14 mouse cellular contexts compared by ENCODE assay signal in the genomic region with DNA sequence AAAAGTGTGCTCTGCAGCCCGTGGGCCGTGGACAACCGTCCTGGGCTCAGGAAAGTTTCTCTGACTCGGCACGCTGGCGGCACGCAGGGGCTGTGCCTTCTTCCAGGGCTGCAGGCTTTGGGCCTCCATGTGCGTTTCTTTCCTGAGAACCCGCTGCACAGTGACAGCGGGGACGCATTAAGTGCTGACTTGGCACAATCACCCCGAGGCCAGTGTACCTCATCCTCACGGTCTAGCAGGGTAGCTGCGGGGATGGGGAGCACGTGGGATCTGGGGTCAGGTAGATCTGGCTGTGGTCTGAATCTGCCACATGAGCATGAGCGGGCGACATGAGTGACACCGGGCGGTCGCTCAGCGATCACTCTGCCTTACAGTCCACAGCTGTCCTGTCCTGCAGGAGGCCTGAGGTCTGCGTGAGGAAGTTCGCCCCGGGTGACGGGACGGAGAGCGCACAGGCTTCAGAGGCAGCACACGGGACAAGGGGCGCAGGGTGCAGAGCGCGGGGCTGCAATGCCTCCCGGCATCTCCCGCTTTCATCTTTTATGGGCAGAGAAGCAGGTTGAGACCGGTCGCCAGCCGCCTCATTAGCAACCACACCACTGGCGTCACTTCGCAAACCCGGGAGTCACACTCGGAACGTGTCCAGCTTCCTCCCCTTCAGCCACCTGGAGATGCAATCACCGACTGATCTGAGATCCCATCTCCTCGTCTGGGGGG. TPM values are rescaled to one million over a fixed set of nuclear protein-coding genes. Genes with fewer than 3 reads are reported as not detected.
DNase-seq lines count a peak whose midpoint lies in the region; ATAC-seq and TF ChIP-seq lines count a peak whose summit lies in the region.
"Had no signal": no experiment of that assay in that cellular context is flagged by ENCODE, and none has a peak within 500 bp of the region (broad histone marks: within the 10 kb centered on the region; RNA-seq: fewer than 3 reads in every experiment).

No protein-coding gene starts in this region.

- peaks cover 38% of the 10 kb centered on the region for H3K27me3 ChIP-seq in heart, embryonic 12.5 days (replicated peaks)
- H3K27me3 ChIP-seq in heart, adult 2 months (ENCODE audit: control insufficient read depth, insufficient read depth, low read length), result no peaks in the 10 kb centered on the region
- H3K27me3 ChIP-seq in kidney, postnatal 0 days (ENCODE audit: insufficient read depth, low read length), result no peaks in the 10 kb centered on the region
- H3K27me3 ChIP-seq in embryonic facial prominence, embryonic 10.5 days (replicated peaks; ENCODE audit: low read depth, poor library complexity, severe bottlenecking), result peaks cover 12% of the 10 kb centered on the region

- H3K9me3 ChIP-seq in heart, embryonic 12.5 days (replicated peaks), result peaks cover 10% of the 10 kb centered on the region; the same call in 1 of the 2 replicates
- H3K9me3 ChIP-seq in kidney, postnatal 0 days (replicated peaks; ENCODE audit: low read length), result no peaks in the 10 kb centered on the region
- H3K9me3 ChIP-seq in embryonic facial prominence, embryonic 10.5 days, result no peaks in the 10 kb centered on the region
- H3K9me3 ChIP-seq: liver, embryonic 13.5 days had no signal

- 35% methylated on average over 43 of the region's 43 CpGs for WGBS in heart, embryonic 12.5 days
- 44% methylated on average over 43 of the region's 43 CpGs for WGBS in heart, adult 2 months
- 24% methylated on average over 43 of the region's 43 CpGs for WGBS in kidney, postnatal 0 days
- WGBS in embryonic facial prominence, embryonic 10.5 days, result 56% methylated on average over 43 of the region's 43 CpGs

- no peak for TF ChIP-seq POLR2A in heart, adult 2 months (IDR thresholded peaks at IDR 0.05; ENCODE audit: insufficient read depth, low read depth, low read length)

- no peak for DNase-seq in heart, adult 2 months
- DNase-seq in kidney, postnatal 0 days (ENCODE audit: low spot score), result no peak
- DNase-seq in kidney, postnatal 10 days, result no peak
- DNase-seq in embryonic facial prominence, embryonic 10.5 days (ENCODE audit: low spot score), result no peak
- no peak for DNase-seq in spleen, adult 12 weeks (ENCODE audit: low spot score)
- DNase-seq in adrenal gland, adult 8-10 months, result no peak
- DNase-seq: adrenal gland, postnatal 25 days; kidney, postnatal 25 days; liver, embryonic 13.5 days; lung, postnatal 36 days; thymus, postnatal 36 days had no signal

- H3K79me2 ChIP-seq in heart, adult 2 months (replicated peaks; ENCODE audit: control insufficient read depth, insufficient read depth, low read length), result no peaks in the 10 kb centered on the region

- no peak overlapping the region for H3K27ac ChIP-seq in heart, embryonic 12.5 days (ENCODE audit: poor library complexity, severe bottlenecking)
- no peak overlapping the region for H3K27ac ChIP-seq in heart, adult 2 months
- no peak overlapping the region for H3K27ac ChIP-seq in kidney, postnatal 0 days
- H3K27ac ChIP-seq in embryonic facial prominence, embryonic 10.5 days (replicated peaks), result no peak overlapping the region; the same call in 1 of the 2 replicates
- H3K27ac ChIP-seq: liver, embryonic 13.5 days had no signal

- H3K9ac ChIP-seq in heart, embryonic 12.5 days, result no peak overlapping the region
- no peak overlapping the region for H3K9ac ChIP-seq in heart, adult 2 months (ENCODE audit: low read depth, low read length)
- no peak overlapping the region; the same call in 1 of the 2 replicates for H3K9ac ChIP-seq in kidney, postnatal 0 days (ENCODE audit: low read depth, low read length)
- H3K9ac ChIP-seq: liver, embryonic 13.5 days had no signal

- ATAC-seq in heart, embryonic 12.5 days (ENCODE audit: insufficient number of reproducible peaks, low FRiP score), result no peak; the same call in 1 of the 2 replicates
- 0 out of 2 replicates have a peak, but pooled peaks have one; percentile 35 for ATAC-seq in kidney, postnatal 0 days (replicated peaks; ENCODE audit: low FRiP score, low read depth)
- 0 out of 2 replicates have a peak, but pooled peaks have one; percentile 17 for ATAC-seq in megakaryocyte progenitor cell, adult 5-6 weeks (replicated peaks; ENCODE audit: poor library complexity)

- intact Hi-C loops in heart, adult 2 months (cut with DNase I), result no loop called here

- H3K4me1 ChIP-seq in heart, embryonic 12.5 days (replicated peaks), result no peaks in the 10 kb centered on the region
- peaks cover 1% of the 10 kb centered on the region; the same call in 1 of the 2 replicates for H3K4me1 ChIP-seq in heart, adult 2 months (ENCODE audit: control insufficient read depth, insufficient read depth, low read length)
- no peaks in the 10 kb centered on the region for H3K4me1 ChIP-seq in kidney, postnatal 0 days (replicated peaks; ENCODE audit: insufficient read depth, low read length)
- H3K4me1 ChIP-seq in embryonic facial prominence, embryonic 10.5 days, result no peaks in the 10 kb centered on the region
- H3K4me1 ChIP-seq: liver, embryonic 13.5 days had no signal

- TF ChIP-seq EP300 in heart, adult 2 months (IDR thresholded peaks at IDR 0.05; ENCODE audit: insufficient read depth, low read depth, low read length), result no peak

- peak overlapping the region; percentile 32 for H3K4me2 ChIP-seq in heart, embryonic 12.5 days
- peak overlapping the region; percentile 45 for H3K4me2 ChIP-seq in kidney, postnatal 0 days (ENCODE audit: low read length)
- H3K4me2 ChIP-seq: liver, embryonic 13.5 days had no signal

- 0 out of 2 replicates have a peak overlapping the region, but pooled peaks have one; percentile 5 for H3K4me3 ChIP-seq in heart, embryonic 12.5 days
- no peak overlapping the region for H3K4me3 ChIP-seq in heart, adult 2 months
- no peak overlapping the region for H3K4me3 ChIP-seq in kidney, postnatal 0 days (replicated peaks; ENCODE audit: low read depth, low read length)
- H3K4me3 ChIP-seq in embryonic facial prominence, embryonic 10.5 days, result 0 out of 2 replicates have a peak overlapping the region, but pooled peaks have one; percentile 6
- H3K4me3 ChIP-seq: liver, embryonic 13.5 days had no signal

- no peak for TF ChIP-seq CTCF in heart, adult 2 months (IDR thresholded peaks at IDR 0.05)
- no peak for TF ChIP-seq CTCF in kidney, postnatal 0 days (IDR thresholded peaks at IDR 0.05; ENCODE audit: low read depth)

- no peaks in the 10 kb centered on the region for H3K36me3 ChIP-seq in heart, embryonic 12.5 days
- H3K36me3 ChIP-seq in heart, adult 2 months (ENCODE audit: control insufficient read depth, insufficient read depth, low read length), result no peaks in the 10 kb centered on the region
- no peaks in the 10 kb centered on the region for H3K36me3 ChIP-seq in kidney, postnatal 0 days (ENCODE audit: insufficient read depth, low read length)
- H3K36me3 ChIP-seq in embryonic facial prominence, embryonic 10.5 days (replicated peaks), result no peaks in the 10 kb centered on the region
- H3K36me3 ChIP-seq: liver, embryonic 13.5 days had no signal

RNA-seq across cellular contexts. Expression of a gene that starts 22.3 kb away (rescaled TPM):
- polyA plus RNA-seq in heart, embryonic 12.5 days (2016; fragmentation: Nextera tagmentation; extraction: Ambion mirVana), result not detected in 2 replicates
- not detected for total RNA-seq in heart, adult 2 months (2021)
- polyA plus RNA-seq in heart, adult 2 months (2012; rRNA removed), result not detected in 2 replicates
- polyA plus RNA-seq in kidney, postnatal 0 days (2015; fragmentation: Nextera tagmentation; extraction: Ambion mirVana), result 0.41 and 0.43 TPM in 2 replicates
- polyA plus RNA-seq in embryonic facial prominence, embryonic 10.5 days (2016; fragmentation: Nextera tagmentation; extraction: Ambion mirVana), result 0.97 and 1.2 TPM in 2 replicates
- 0.12 and 0.96 TPM in 2 replicates for total RNA-seq in megakaryocyte progenitor cell, adult 5-6 weeks (2015)
- total RNA-seq in megakaryocyte progenitor cell, adult 5-6 weeks (2017), result not detected in 2 replicates
- total RNA-seq in adrenal gland, adult 8-10 months (2022), result 1 to 10 TPM in 1 of 4 experiments, under 1 TPM in 3; 0.15 to 1.4 (median 0.81) TPM

RNA-seq across cellular contexts. Expression of a gene that starts 26.4 kb away (rescaled TPM):
- polyA plus RNA-seq in heart, embryonic 12.5 days (2016; fragmentation: Nextera tagmentation; extraction: Ambion mirVana), result not detected in 2 replicates
- not detected for total RNA-seq in heart, adult 2 months (2021)
- not detected in 2 replicates for polyA plus RNA-seq in heart, adult 2 months (2012; rRNA removed)
- not detected in 2 replicates for polyA plus RNA-seq in kidney, postnatal 0 days (2015; fragmentation: Nextera tagmentation; extraction: Ambion mirVana)
- not detected in 2 replicates for polyA plus RNA-seq in embryonic facial prominence, embryonic 10.5 days (2016; fragmentation: Nextera tagmentation; extraction: Ambion mirVana)
- not detected in 2 replicates for total RNA-seq in megakaryocyte progenitor cell, adult 5-6 weeks (2015)
- not detected in 2 replicates for total RNA-seq in megakaryocyte progenitor cell, adult 5-6 weeks (2017)
- total RNA-seq in adrenal gland, adult 8-10 months (2022), result not detected
- total RNA-seq: adrenal gland, postnatal 25 days; left cerebral cortex, adult 18-20 months had no signal
- polyA plus RNA-seq: liver, embryonic 13.5 days had no signal

RNA-seq across cellular contexts. Expression of a gene that starts 32.9 kb away (rescaled TPM):
- polyA plus RNA-seq in heart, embryonic 12.5 days (2016; fragmentation: Nextera tagmentation; extraction: Ambion mirVana), result not detected in 2 replicates
- not detected for total RNA-seq in heart, adult 2 months (2021)
- polyA plus RNA-seq in heart, adult 2 months (2012; rRNA removed), result not detected in 2 replicates
- not detected in 2 replicates for polyA plus RNA-seq in kidney, postnatal 0 days (2015; fragmentation: Nextera tagmentation; extraction: Ambion mirVana)
- not detected in 2 replicates for polyA plus RNA-seq in embryonic facial prominence, embryonic 10.5 days (2016; fragmentation: Nextera tagmentation; extraction: Ambion mirVana)
- not detected in 2 replicates for total RNA-seq in megakaryocyte progenitor cell, adult 5-6 weeks (2015)
- total RNA-seq in megakaryocyte progenitor cell, adult 5-6 weeks (2017), result not detected in 2 replicates
- total RNA-seq in adrenal gland, adult 8-10 months (2022), result not detected
- total RNA-seq: adrenal gland, postnatal 25 days; left cerebral cortex, adult 18-20 months had no signal
- polyA plus RNA-seq: liver, embryonic 13.5 days had no signal

RNA-seq across cellular contexts. Expression of a gene that starts 42.0 kb away (rescaled TPM):
- 69.5 and 72.8 TPM in 2 replicates for polyA plus RNA-seq in heart, embryonic 12.5 days (2016; fragmentation: Nextera tagmentation; extraction: Ambion mirVana)
- total RNA-seq in heart, adult 2 months (2021), result 10 to 100 TPM; 74.6 to 80.9 TPM
- 53.5 and 69.7 TPM in 2 replicates for polyA plus RNA-seq in heart, adult 2 months (2012; rRNA removed)
- 51.4 and 53.5 TPM in 2 replicates for polyA plus RNA-seq in kidney, postnatal 0 days (2015; fragmentation: Nextera tagmentation; extraction: Ambion mirVana)
- 98.9 and 101 TPM in 2 replicates for polyA plus RNA-seq in embryonic facial prominence, embryonic 10.5 days (2016; fragmentation: Nextera tagmentation; extraction: Ambion mirVana)
- 22.8 and 25.1 TPM in 2 replicates for total RNA-seq in megakaryocyte progenitor cell, adult 5-6 weeks (2015)
- 30.4 and 34.2 TPM in 2 replicates for total RNA-seq in megakaryocyte progenitor cell, adult 5-6 weeks (2017)
- 10 to 100 TPM; 46.0 to 63.0 (median 53.7) TPM for total RNA-seq in adrenal gland, adult 8-10 months (2022)

RNA-seq across cellular contexts. Expression of a gene that starts 42.3 kb away (rescaled TPM):
- not detected in 2 replicates for polyA plus RNA-seq in heart, embryonic 12.5 days (2016; fragmentation: Nextera tagmentation; extraction: Ambion mirVana)
- not detected for total RNA-seq in heart, adult 2 months (2021)
- polyA plus RNA-seq in heart, adult 2 months (2012; rRNA removed), result not detected in 2 replicates
- polyA plus RNA-seq in kidney, postnatal 0 days (2015; fragmentation: Nextera tagmentation; extraction: Ambion mirVana), result not detected in 2 replicates
- not detected in 2 replicates for polyA plus RNA-seq in embryonic facial prominence, embryonic 10.5 days (2016; fragmentation: Nextera tagmentation; extraction: Ambion mirVana)
- total RNA-seq in megakaryocyte progenitor cell, adult 5-6 weeks (2015), result not detected in 2 replicates
- not detected in 2 replicates for total RNA-seq in megakaryocyte progenitor cell, adult 5-6 weeks (2017)
- total RNA-seq in adrenal gland, adult 8-10 months (2022), result not detected
- total RNA-seq: adrenal gland, postnatal 25 days; left cerebral cortex, adult 18-20 months had no signal
- polyA plus RNA-seq: liver, embryonic 13.5 days had no signal

Comparison
In these comparisons a context has a peak if more than half of its experiments do, and no peak if none do; other contexts are left out.
1. H3K4me3 ChIP-seq: peak in heart, embryonic 12.5 days (single experiment) and embryonic facial prominence, embryonic 10.5 days (single experiment); none in heart, adult 2 months (single experiment) and kidney, postnatal 0 days (single experiment).